Mouse (Mus musculus): ENCODE measurements at regions not wholly inside any gene's neighbourhood (a gene's known extent, or its start where the extent isn't known, plus 50 kb on each side); places are given as distances from the start of the nearest gene placed in this dataset.

DNA sequence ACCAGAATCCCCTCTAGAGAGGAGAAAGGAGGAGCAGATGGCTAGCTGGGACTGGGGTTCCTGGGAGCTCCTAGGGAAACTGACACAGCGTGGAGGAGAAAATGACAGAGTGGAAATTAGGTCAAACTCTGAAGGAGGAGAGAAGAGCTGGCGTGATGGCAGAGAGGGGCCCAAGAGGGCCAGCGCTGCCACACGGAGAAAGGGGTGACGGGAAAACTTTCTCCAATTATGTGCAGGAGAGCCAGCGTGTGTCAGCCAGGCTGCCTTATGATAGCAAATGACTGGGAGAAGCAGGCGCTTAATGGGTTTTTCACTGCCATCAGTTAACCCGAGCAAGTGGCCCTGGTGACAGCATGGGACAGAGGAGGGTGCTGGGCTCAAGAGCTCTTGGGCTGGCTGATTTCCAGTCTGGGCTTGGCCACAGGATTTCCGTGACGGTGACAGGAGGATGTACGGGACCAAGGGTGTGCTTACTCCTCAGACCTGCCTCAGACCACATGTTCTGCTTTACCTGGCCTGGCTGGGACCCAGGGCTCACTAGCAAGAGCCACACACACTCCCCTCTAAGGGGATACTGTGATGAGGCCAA is 102.9 kb downstream of the Plxna1 start:
- TF ChIP-seq POLR2A (IDR thresholded peaks at IDR 0.05; ENCODE audit: borderline replicate concordance, extremely low read depth, insufficient read depth, insufficient read length, poor library complexity, severe bottlenecking): no peak
- TF ChIP-seq CTCF (IDR thresholded peaks at IDR 0.05; ENCODE audit: borderline replicate concordance, extremely low read depth, insufficient read depth, insufficient read length): no peak
- peak; percentile 37 for DNase-seq (ENCODE audit: low read depth)

DNA sequence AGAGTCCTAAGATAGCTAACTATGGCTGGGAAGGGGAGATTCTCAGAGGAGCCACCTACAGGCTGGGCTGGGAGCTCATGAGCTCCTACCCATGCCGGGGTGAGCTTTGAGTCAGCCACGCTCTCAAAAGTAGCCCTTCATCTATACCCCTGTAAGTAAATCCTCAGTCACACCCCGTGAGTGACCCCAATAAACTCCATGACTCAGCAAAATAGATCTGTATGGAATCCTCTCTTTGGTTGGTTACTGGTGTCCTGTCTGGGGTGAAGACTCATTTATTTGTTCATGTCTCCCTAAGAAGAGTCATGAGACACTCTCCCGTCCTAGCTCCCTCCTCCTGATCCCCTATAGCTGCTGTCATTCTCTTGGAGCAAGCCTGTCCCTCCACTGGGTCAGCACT is 99.5 kb downstream of the Plxna1 start:
- TF ChIP-seq POLR2A (IDR thresholded peaks at IDR 0.05; ENCODE audit: borderline replicate concordance, extremely low read depth, insufficient read depth, insufficient read length, poor library complexity, severe bottlenecking): no peak
- no peak for TF ChIP-seq CTCF (IDR thresholded peaks at IDR 0.05; ENCODE audit: borderline replicate concordance, extremely low read depth, insufficient read depth, insufficient read length)
- no peak for DNase-seq (ENCODE audit: low read depth)

DNA sequence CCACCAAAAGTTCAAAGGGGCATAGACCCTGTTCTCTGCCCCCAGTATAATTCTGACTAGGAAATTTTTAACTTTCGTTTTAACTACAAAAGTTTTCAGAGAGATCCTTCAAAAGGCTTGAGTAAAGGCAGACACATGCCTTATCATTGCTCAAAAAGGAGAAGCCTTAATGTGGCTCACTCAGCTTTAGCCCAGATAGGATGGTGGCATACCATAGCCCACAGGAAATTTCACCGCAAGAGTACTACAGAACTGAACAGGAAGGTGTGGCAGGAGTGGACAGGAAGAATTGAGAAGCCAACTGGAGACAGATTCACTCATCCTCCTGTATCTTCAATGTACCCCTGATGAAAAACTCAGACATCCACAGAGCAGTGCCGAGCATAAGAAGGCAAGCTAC is 97.1 kb downstream of the Plxna1 start:
- no peak for TF ChIP-seq CTCF (IDR thresholded peaks at IDR 0.05; ENCODE audit: borderline replicate concordance, extremely low read depth, insufficient read depth, insufficient read length)
- no peak for TF ChIP-seq POLR2A (IDR thresholded peaks at IDR 0.05; ENCODE audit: borderline replicate concordance, extremely low read depth, insufficient read depth, insufficient read length, poor library complexity, severe bottlenecking)
- DNase-seq (ENCODE audit: low read depth): no peak

All from brain, embryonic 14.5 days (tissue).